In the genomic region with DNA sequence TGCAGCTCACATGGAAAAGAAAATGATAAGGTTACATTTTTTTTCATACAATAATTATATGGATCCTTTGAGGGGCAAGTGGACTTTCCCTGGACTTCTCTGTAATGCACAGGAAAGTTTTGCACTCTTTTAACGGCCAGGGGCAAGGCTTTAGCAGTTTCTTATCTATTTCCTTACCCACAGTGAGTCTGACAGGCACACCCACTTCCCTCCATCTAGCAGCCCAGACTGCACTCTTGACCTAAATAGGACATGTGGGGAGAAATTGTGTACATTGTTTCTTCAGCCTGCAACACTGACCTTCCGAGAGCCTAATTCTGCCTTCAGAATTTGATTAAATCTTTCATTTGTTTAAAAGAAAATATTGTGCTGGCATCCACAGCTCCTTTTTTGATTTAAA, we compare ENCODE assay signal across 13 mouse cellular contexts. TPM values are rescaled to one million over a fixed set of nuclear protein-coding genes. Genes with fewer than 3 reads are reported as not detected.
DNase-seq lines count a peak whose midpoint lies in the region; ATAC-seq and TF ChIP-seq lines count a peak whose summit lies in the region.
"Had no signal": no experiment of that assay in that cellular context is flagged by ENCODE, and none has a peak within 500 bp of the region (broad histone marks: within the 10 kb centered on the region; RNA-seq: fewer than 3 reads in every experiment).

No protein-coding gene starts in this region.

- H3K27ac ChIP-seq in kidney, postnatal 0 days, result peak overlapping the region; percentile 6; the same call in 1 of the 2 replicates
- H3K27ac ChIP-seq in intestine, postnatal 0 days (ENCODE audit: low read depth, low read length), result no peak overlapping the region

- no peak overlapping the region for H3K4me2 ChIP-seq in kidney, postnatal 0 days (ENCODE audit: low read length)
- peak overlapping the region; percentile 11 for H3K4me2 ChIP-seq in intestine, postnatal 0 days (replicated peaks; ENCODE audit: low read depth)

- ATAC-seq in kidney, postnatal 0 days (replicated peaks; ENCODE audit: low FRiP score, low read depth), result no peak
- peak; percentile 62 for ATAC-seq in common myeloid progenitor, adult 5-6 weeks (replicated peaks; ENCODE audit: low read depth, poor library complexity, severe bottlenecking)
- no peak for ATAC-seq in intestine, postnatal 0 days
- peak; percentile 75 for ATAC-seq in megakaryocyte progenitor cell, adult 5-6 weeks (replicated peaks; ENCODE audit: poor library complexity)

- peaks cover 26% of the 10 kb centered on the region; the same call in 1 of the 2 replicates for H3K4me1 ChIP-seq in kidney, postnatal 0 days (replicated peaks; ENCODE audit: insufficient read depth, low read length)
- peaks cover 12% of the 10 kb centered on the region for H3K4me1 ChIP-seq in intestine, postnatal 0 days (replicated peaks; ENCODE audit: control insufficient read depth, insufficient read depth, low read length)

- H3K27me3 ChIP-seq in kidney, postnatal 0 days (ENCODE audit: insufficient read depth, low read length), result no peaks in the 10 kb centered on the region
- no peaks in the 10 kb centered on the region for H3K27me3 ChIP-seq in intestine, postnatal 0 days (replicated peaks; ENCODE audit: control insufficient read depth, insufficient read depth, low read length)

- no peaks in the 10 kb centered on the region for H3K36me3 ChIP-seq in kidney, postnatal 0 days (ENCODE audit: insufficient read depth, low read length)
- no peaks in the 10 kb centered on the region for H3K36me3 ChIP-seq in intestine, postnatal 0 days (ENCODE audit: control insufficient read depth, insufficient read depth)

- peak; percentile 32 for DNase-seq in kidney, postnatal 0 days (ENCODE audit: low spot score)
- no peak for DNase-seq in kidney, postnatal 14 days
- no peak for DNase-seq in testis, postnatal 14 days (ENCODE audit: low spot score)
- no peak for DNase-seq in cerebellum, adult 9-10 months
- DNase-seq: adrenal gland, postnatal 25 days; cerebellum, postnatal 36 days; gastrocnemius, postnatal 10 days; right cerebral cortex, adult 18-20 months had no signal

- no peak overlapping the region for H3K4me3 ChIP-seq in kidney, postnatal 0 days (replicated peaks; ENCODE audit: low read depth, low read length)
- H3K4me3 ChIP-seq in intestine, postnatal 0 days (ENCODE audit: low read depth, low read length), result no peak overlapping the region

- H3K9me3 ChIP-seq in kidney, postnatal 0 days (replicated peaks; ENCODE audit: low read length), result no peaks in the 10 kb centered on the region
- no peaks in the 10 kb centered on the region for H3K9me3 ChIP-seq in intestine, postnatal 0 days (ENCODE audit: control insufficient read depth)

- 32% methylated on average over 2 of the region's 2 CpGs for WGBS in kidney, postnatal 0 days
- 8% methylated on average over 2 of the region's 2 CpGs for WGBS in intestine, postnatal 0 days

- TF ChIP-seq CTCF in kidney, postnatal 0 days (IDR thresholded peaks at IDR 0.05; ENCODE audit: low read depth), result no peak
- TF ChIP-seq CTCF in intestine, postnatal 0 days (IDR thresholded peaks at IDR 0.05; ENCODE audit: low read depth), result no peak

- no peak overlapping the region for H3K9ac ChIP-seq in kidney, postnatal 0 days (ENCODE audit: low read depth, low read length)
- H3K9ac ChIP-seq in intestine, postnatal 0 days (ENCODE audit: low read depth, low read length), result no peak overlapping the region

RNA-seq across cellular contexts. Expression of a gene that starts 7.3 kb away (rescaled TPM):
- polyA plus RNA-seq in kidney, postnatal 0 days (2015; fragmentation: Nextera tagmentation; extraction: Ambion mirVana), result 19.0 and 39.4 TPM in 2 replicates
- total RNA-seq in common myeloid progenitor, adult 5-6 weeks (2017), result 30.9 and 34.4 TPM in 2 replicates
- 19.5 and 20.8 TPM in 2 replicates for polyA plus RNA-seq in intestine, postnatal 0 days (2015; fragmentation: Nextera tagmentation; extraction: Ambion mirVana)
- total RNA-seq in megakaryocyte progenitor cell, adult 5-6 weeks (2015), result 32.0 and 40.2 TPM in 2 replicates
- total RNA-seq in megakaryocyte progenitor cell, adult 5-6 weeks (2017), result 23.4 and 28.6 TPM in 2 replicates

RNA-seq across cellular contexts. Expression of a gene that starts 47.4 kb away (rescaled TPM):
- polyA plus RNA-seq in kidney, postnatal 0 days (2015; fragmentation: Nextera tagmentation; extraction: Ambion mirVana), result 10.8 and 12.5 TPM in 2 replicates
- not detected in 2 replicates for total RNA-seq in common myeloid progenitor, adult 5-6 weeks (2017)
- 15.9 and 16.1 TPM in 2 replicates for polyA plus RNA-seq in intestine, postnatal 0 days (2015; fragmentation: Nextera tagmentation; extraction: Ambion mirVana)
- not detected in 2 replicates for total RNA-seq in megakaryocyte progenitor cell, adult 5-6 weeks (2015)
- total RNA-seq in megakaryocyte progenitor cell, adult 5-6 weeks (2017), result not detected in 2 replicates
- total RNA-seq: adrenal gland, postnatal 25 days; gastrocnemius, postnatal 10 days; left cerebral cortex, adult 18-20 months had no signal
- polyA plus RNA-seq: neural tube, embryonic 11.5 days had no signal

Comparison
In these comparisons a context has a peak if more than half of its experiments do, and no peak if none do; other contexts are left out.
1. ATAC-seq: peak in common myeloid progenitor, adult 5-6 weeks (single experiment) and megakaryocyte progenitor cell, adult 5-6 weeks (single experiment); none in kidney, postnatal 0 days (single experiment) and intestine, postnatal 0 days (single experiment).